Mouse (Mus musculus) liver, embryonic 14.5 days (tissue): ENCODE results near the gene Agpat4.

Experiments used
- CTCF ChIP-seq: IDR thresholded peaks from 2 replicates; pipeline ENCODE4 v1.5.1; 2016; ENCODE audit warnings: antibody characterized with exemption, low read depth, control low read depth
- EP300 ChIP-seq: IDR thresholded peaks from 2 replicates; pipeline ENCODE4 v1.6.1; 2016; ENCODE audit warnings: antibody characterized with exemption, low read depth

GRCm38 (mm10) chr17:12256142-12256541 lies 137.6 kb downstream of the Agpat4 start:
- no peak for TF ChIP-seq CTCF
- no peak for TF ChIP-seq EP300
